Mouse (Mus musculus) T-helper 17 cell (primary cell): ENCODE data around the gene Megf11.

Source experiments
- in situ Hi-C, 2 experiments: fragments of 300-600 bp; cut with MboI, MseI; formaldehyde crosslinking; loops; 1 replicate in 1 of 2; 2 replicates in 1 of 2; pipeline ENCODE4 v1.15.1; 2025; ENCODE audit warnings: high pct_unique_total_duplicates in 2 of 2

Megf11 gene

DNA sequence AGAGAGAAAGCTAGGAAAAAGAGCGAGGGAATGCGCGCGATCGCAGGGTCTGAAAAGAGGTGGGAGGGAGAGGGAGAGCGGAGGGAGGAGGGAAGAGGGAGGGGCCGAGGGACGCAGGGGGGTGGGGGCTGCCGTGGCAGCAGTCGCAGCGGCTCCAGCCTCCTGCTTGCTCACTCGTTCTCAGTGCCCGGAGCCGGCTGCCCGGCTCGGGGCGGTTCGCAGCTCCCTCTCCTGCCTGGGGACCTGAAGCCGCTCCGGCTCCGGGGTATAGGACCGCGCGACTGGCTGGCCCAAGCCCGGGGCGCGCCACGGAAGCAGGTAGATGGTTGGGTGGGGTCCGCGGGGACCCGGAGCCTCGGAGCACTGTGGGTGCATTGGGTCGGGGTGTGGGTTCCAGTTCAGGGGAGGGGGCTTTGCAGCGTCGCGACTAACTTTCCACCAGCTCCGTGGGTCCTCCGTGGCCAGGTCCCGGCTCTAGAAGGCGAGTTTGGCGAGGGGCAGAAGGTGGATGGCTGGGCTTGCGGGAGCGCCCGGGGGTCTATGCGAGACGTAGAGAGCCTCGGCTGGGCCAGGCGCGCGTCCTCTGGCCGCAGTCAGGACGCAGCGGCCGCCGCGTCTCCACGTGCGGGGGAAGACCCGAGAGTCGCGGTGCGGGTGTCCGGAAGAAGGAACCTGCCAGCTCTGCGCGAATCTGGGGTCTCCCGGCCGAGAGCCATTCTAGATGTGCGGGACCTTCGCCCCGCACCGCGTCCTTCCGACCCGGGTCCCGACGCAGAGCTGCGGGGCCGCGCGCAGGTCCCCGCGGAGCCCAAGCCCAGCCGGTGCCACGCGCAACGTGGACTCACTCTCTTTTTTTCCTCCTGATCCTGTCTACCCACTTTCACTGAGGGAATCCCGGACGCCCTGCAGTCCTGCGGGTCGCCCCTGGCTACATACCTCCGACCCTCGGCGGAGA is at the start of gene Megf11:
Gene Megf11 (plus strand): TSS at position 116 of the 955 bp plus-strand sequence.
- in situ Hi-C loops, result no loop called here

DNA sequence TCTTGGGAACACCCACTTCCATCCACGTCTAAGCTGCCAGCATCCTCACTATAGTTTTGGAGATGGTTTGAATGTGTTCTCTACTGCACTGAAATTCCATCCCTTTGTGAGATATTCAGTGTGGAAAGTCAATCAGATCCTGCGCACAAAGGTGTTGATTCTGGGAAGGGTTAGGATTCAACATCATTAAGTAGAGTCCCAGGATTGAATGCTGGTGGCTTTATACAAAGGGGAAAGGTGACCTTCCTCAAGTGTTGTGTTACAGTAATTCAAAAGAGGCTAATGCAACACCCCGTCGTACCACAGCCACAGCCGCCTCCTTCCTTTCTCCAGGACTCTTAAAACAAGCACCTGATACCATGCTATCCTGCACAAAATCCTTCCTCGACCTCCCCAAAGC is 49.6 kb upstream of the Megf11 start:
- in situ Hi-C loops, result no loop called here

DNA sequence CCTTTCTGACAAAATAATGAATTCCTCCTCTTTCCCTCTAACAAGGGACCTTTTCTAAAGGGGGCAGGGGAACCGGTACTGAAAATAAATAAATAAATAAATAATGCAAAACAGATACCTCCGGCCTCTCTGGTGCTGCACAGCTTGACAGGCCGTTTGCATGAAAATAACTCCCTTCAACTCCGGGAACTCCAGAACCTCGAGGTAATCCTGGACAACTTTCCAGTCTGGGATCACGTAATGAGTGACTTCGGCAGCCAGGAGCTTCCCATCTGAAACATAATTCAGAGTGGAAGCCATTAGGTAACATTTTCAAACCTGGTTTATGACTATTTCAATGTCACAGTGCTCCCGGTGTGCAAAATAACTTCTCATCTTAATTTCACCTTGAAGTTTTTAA is 46.1 kb upstream of the Megf11 start:
- in situ Hi-C loops, result no loop called here

DNA sequence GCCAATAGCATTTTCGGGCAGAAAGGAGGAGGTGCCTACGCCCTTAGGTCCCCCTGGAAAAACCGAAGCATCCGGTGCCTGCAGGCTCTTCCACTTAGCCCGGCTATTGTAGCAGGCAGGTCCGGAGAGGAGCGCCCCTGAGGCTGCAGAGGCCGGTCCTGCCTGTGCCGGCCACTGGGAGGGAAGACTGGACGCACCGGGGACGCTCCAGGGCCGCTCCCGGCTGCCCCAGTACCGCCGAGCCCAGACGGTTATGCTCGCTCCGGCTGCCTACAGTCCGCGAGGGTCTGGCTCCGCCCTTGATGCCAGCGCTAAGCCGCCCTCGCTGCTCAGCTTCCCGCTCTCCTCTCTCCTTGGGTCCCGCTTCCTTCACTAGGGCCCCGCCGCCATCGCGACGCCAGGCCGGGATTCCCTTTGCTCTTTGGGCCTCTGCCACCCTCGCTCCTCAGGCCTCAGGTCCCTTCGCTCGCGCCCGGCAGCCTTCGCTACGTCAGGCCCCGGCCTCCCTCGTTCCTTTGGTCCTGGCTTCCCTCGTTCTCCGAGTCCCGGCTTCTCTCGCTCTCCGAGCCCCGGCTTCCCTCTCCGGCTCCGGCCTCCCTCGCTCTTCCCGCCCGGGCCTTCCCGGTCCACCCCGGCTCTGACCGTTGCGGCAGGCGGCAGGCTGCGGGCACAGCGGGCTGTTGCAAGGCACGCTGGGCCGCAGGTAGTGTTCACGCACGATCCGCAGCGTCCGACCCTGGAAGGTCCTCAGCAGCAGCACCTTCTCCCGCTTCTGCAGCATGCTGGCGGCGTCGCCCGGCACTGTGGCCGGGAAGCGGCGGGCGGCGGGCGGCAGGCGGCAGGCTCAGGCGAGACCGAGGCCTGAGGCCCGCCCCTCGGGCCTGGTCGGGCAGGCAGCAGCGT is 44.8 kb upstream of the Megf11 start:
- in situ Hi-C loops, result no loop called here

DNA sequence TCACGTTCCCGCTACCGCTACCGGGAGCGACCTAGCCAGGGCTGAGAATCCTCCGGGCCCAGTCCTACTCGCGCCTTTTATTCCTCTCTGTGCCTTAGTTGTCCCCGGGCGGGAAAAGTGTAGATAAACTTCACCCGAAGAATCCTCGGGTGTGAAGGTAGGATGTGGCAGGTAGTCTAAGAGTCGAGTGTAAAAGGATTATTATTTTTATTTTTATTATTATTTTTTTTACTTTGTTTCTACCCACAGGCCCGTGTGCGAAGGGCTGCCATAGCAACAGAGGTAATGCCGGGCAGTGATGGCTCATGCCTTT is 44.2 kb upstream of the Megf11 start, which contains the start of gene Dis3l:
Gene Dis3l (minus strand): TSS at position 35 of the 313 bp plus-strand sequence.
- in situ Hi-C loops, result no loop called here

DNA sequence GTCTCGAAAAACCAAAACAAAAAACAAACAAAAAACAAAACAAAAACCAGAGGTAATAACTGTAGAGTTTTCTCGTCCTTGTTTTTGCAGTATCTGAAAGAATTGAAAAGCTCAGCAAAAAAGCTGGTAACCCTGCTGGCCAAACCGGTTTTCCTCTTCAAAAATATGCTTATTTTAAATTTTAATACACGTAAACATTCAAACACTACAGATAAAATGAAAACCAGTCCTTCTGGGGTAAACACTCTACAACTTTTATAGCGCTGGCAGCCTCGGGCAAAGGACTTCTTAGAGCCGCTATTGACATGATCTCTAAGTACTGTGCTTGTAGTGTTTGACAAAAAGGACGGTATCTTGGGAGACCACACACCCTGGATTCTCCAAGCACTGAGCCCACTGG is 43.8 kb upstream of the Megf11 start:
- in situ Hi-C loops, result no loop called here

DNA sequence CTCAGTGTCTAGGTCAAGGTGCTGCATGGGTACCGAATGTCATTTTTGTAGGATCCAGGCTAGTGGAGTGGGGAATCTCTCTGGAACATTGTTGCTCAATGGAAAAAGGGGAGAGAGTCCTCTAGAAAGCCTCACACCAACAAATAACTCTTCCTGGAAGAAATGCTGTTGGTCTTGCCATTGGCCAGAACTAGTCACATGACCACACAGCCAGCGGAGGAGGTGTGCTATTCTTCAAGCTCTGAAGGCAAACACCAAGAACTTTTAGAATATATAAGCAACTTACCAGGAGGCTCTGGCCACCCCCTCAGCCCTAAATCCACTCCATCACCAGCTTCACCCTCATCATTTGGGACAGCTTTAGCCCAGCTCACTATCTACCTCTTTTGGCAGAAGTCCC is 41.8 kb upstream of the Megf11 start:
- in situ Hi-C loops, result no loop called here

DNA sequence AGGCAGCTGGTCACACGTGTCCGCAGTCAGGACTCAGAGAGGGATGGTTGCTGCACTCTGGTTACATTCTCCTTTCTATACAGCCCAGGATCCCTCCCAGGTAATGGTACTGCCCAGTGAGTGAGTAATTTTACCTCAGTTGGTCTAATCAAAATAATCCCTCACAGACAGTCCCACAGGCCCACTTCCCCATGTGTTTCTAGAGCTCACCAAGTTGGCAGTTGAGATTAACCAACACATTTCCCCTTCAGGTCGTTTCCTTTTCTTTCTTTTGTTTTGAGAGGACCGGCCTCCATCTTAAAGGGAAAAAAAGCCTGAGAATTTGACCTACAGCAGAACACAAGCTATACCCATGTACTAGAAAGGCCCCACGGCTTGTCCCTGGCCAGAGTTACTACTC is 39.5 kb upstream of the Megf11 start:
- in situ Hi-C loops, result no loop called here

DNA sequence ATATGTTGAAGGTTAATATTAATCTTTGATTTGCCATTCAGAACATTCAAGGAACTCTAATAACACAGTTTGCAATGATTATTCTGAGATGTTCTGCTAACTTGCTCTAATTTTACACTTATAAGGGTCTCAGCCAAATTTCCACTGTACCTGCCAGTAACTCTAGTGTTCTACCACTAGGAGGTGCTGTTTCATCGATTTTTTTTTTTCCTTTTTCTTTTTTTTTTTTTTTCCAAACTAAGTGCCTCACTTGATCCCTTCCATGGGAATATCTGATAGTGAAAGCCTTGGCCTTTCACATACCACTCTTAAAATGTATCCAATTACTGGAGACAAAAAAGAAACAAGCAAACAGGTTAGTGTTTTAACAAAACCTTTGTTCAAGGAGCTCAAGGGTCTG is 38.0 kb upstream of the Megf11 start:
- in situ Hi-C loops, result no loop called here

DNA sequence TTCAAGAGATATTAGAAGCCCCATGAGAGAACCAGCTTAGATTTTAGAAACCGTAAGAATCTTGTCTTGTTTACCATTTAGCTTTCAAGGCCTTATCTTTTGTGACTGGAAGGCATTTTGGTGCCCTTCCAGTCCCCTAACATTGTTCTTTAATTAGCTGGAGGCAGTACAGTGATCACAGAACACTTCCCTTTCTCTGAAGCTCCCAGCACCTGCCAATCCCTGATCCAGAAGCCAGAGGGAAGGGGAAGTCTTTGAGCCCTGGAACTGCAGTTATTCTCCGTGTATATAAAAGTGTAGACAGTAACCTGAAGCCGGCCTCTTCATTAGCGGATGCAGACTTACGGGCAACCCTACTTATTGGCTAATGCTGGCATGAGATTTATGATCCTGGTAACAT is 35.9 kb upstream of the Megf11 start:
- in situ Hi-C loops, result no loop called here

DNA sequence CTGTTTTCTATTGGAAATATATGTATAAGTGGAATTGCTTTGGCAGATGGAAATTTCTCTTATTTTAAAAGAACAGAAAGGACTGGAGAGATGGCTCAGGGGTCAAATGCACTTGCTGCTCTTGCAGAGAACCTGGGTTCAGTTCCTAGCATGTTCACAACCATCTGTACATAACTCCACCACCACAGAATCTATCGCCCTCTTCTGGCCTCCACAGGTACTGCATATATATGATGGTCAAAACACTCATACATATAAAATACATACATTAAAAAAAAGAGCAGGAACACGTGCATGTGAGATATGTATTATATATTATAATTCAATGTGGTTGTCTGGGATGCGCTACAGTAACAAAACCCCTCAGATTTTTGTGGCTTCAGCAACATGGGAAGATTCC is 34.2 kb upstream of the Megf11 start:
- in situ Hi-C loops, result no loop called here

DNA sequence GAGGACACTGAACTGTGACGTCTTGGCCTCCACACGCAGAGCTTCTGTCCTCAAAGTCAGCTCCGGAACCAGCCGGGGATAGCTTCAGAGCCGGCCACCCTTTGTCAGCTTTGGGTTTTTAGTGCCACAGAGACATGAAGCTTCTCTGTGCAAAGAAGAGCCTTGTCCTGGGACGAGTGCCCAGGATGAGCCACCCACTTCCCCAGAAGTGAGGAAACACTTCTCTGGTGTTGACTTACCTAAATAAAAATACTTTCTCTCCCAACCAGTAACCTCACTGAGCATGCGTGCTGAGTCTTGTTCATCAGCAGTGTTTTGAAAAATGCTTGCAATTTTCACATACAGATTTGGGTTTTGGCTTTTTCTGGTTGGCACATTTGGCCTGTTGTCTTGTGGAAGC is 29.8 kb upstream of the Megf11 start:
- in situ Hi-C loops, result no loop called here

DNA sequence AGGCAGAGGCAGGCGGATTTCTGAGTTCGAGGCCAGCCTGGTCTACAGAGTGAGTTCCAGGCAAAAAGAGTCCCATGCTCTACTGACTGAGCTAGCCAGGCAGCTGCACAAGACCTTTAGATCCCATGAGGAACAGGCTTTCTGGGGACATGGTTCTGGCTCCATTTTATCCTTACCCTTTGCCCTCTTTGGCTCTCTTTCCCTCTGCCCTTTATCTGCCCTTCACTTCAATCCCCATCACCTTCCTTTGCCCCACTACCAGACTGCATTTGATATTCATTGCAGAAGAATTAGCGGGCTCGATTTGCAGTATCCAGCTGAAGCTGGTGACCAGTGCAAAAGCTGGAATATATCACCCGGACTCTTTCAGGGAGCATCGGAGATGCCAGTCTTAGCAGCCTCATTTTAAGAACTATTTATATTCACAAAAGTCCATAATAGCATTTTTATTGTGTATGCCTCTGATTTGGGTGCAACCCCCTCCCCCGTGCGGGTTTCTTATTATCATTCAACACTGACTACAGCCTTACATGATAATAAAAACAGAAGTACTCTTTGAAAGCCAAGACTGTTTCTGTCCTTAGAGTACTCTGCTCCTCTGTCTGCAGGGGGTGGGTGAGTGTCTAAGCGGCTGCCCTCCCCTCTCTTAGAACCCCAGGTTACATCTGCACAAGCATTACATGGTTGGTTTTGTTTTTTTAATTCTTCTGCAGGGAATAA is 24.0 kb upstream of the Megf11 start:
- in situ Hi-C loops, result no loop called here

DNA sequence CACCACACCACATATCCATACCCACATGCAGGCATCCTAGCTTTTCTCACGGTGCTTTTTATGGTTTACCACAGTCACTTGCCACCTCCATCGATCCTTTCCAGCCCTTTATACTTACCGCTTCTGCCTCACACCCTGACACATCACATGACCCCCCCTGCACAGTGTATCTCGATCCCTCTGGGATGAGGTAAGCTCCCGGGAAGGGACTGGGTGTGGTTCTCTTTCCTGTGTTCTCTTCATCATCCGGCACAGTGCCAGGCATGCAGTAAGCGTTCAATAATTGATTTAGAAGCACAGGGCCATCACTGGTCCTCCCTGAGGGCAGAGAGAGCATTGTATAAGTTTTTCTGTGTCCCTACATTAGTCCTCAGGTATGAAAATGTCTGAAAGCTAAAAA is 15.6 kb upstream of the Megf11 start:
- in situ Hi-C loops, result no loop called here

DNA sequence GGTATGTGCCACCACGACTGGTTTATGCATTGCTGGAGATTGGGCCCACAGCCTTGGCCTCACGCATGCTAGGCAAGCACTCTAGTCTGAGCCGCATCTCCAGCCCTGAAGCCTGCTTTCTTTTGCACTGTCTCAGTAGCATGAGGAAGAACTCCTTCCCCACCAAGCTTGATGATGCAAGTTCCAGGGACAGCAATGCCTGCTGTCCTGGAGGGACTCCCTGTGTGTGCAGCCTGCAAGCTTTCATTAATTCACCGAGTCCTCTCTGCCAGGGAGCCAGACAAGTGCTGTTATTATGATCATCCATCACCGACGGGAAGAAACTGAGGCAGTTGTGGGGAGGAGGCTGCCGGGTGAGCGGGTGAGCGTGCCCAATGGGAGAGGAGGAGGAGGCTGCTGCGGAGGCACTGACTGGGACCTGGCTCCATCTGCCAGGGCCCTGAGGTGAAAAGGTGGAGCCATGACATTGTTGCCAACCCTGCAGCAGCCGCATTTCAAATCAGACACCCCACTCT is 14.1 kb upstream of the Megf11 start:
- in situ Hi-C loops, result no loop called here

DNA sequence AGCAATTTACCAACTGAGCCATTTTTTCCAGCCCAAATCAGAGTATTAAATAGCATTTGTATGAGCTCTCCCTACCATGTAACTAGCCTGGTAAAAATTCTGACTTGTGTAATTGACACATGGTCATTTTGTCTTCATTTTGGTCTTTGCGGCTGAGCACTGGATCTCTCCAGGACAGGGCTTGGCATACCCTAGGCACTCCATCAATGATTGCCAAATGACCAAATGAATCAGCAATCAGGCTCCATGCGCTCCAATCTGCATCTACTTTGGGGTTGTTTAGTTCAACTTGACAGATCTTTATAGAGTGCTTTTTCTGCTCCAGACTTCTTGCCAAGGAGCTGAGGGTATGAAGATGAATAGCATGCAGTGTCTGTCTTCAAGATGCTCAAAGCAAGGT is 9.0 kb upstream of the Megf11 start:
- in situ Hi-C loops, result no loop called here

DNA sequence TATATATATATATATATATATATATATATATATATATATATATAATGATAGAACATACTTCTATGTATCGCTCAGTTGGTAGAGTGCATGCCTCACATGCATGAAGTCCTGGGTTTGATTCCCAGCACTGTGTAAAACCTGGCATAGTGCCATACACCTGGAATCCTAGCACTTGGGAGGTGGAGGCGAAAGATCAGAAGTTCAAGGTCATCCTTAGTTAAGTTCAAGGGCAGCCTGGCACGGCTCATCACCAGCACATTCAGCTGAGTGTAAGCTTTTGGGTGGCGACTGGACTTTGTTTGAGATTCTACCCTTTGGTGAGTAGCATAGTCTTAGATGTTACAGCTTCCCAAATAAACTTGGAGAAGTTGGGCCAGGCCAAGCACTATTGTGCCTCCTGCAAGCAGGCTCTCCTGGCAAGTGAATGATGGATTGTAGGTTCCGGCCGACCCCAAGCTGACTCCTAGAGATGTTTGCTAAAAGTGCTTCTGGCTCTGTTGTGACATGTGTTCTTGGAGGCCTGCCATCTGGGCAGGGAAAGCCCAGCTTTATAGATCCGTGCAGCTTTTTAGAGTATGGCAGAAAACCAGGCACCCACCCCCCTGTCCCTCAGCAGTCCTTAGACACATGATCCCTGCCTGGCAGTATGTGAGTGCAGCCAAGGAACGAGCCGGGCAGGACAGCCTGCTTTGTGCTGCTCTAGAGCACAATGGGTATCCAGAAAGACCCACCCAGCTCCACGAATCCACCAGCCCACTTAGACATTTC is 2.2 kb upstream of the Megf11 start:
- in situ Hi-C loops, result no loop called here

DNA sequence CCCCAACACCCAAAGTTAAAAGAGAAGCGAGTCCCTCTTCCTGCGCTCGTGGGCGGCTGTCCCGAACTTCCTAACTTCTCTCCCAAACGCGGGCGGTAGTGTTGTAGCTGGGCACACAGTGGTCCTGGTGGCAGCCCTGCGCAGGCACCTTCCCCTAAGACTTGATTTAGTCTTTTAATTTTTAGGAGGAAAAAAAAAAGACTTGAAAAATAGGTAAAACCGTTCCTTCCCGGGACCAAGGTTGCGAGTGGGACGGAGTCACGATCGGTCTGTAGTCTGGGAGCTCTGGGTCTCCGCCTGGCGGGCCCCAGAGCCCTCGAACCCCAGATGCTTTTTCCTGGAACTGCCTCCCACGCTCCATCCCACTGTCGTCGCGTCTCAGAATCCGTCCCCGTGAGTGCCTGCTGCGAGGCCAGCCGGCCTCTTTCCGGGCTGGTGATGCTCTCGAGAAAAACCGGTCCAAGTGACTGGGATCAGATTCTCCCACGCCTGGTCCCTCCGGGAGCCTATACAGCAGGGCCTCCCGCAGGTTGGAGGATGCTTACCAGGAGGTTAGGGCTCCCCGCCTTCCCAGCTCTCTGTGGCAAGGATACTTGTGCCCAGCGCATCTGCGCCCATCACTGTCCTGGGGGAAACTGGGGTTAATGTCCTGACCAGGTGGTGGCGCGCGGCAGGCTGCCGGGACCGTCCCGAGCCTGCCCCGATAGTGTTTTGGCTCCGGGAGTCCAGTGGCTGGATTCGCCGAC is 1.2 kb downstream of the Megf11 start:
- in situ Hi-C loops, result no loop called here

DNA sequence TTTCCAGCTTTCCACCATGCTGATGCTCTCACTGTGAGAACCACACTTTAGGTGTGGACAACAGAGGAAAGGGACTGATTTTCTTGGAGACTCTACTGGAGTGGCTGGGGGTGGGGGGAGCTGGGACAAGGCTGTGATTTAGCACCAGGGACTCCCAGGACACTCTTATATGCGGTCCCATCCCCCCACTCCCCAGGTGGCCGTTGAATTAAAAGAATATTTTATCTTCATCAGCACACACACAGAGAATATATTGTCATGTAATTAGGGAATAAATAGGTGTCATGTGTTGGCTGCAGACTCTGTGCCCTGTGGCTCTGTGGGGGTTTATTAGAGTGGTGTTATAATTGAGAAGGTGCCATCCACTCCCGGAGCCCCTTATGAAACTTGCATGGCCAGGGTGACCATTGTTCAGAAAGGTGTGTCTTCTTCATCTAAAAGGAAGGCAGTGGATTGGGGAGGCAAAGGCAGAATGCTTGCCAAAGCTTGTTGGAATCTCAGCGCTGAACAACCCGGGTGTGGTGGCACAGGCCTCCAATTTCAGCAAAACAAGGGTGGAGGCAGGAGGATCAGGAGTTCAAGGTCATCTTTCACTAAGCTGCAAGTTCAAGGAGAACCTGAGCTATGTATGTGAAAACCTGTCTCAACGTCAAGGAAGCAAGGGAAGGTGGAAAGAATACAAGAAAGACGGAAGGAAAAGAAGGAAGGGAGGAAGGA is 4.3 kb downstream of the Megf11 start:
- in situ Hi-C loops, result loop anchor here (5.0 to 10.0 kb wide), 2 partner anchors 245 to 248 kb away; no protein-coding TSS in a partner anchor
